Mouse (Mus musculus): Measurements from ENCODE around the gene Ncoa1.

Ncoa1 gene

DNA sequence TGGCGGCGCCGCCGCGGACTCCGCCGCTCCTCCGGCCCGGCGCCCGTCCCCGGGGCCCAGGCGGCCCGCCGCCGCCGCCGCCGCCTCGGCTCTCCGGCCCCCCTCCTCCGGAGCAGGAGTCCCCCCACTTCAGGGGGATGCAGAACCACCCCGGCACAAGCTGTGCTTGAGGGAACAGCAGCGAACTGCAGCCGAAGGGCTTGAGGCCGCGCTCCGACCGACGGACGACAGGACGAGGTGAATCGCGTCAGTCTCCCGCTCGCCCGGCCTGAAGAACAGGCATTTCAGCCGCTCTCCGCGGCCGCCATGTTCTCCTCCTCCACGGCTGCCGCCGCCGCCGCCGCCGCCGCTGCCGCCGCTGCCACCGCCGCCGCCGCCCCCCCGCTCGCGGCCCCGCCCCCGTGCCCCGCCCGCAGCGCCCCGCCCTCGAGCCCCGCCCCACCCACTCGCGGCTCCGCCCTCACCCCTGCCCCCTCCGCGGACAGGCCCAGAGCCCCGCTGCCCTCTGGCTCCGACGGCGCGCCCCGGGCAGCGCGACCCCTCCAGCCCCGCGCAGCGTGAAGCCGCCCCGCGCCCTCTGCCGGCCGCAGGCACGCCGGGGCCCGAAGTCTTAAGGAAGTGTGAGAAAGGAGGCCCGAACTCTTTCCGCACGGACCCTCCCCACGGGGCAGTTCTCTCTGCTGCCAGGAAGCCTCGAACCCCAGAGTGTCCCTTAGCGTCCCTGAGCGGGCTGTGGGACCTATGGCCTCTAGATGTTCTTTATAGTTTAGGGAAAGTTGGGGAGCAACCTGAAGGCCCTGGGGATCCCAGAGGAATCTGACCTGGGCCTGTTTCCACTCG is at the start of gene Ncoa1:
Gene Ncoa1, minus strand, starts transcription at position 351 of the 840 bp plus-strand sequence.
- DNase-seq (ENCODE audit: low spot score in 2 of 2): peak; percentile 43 to 73

DNA sequence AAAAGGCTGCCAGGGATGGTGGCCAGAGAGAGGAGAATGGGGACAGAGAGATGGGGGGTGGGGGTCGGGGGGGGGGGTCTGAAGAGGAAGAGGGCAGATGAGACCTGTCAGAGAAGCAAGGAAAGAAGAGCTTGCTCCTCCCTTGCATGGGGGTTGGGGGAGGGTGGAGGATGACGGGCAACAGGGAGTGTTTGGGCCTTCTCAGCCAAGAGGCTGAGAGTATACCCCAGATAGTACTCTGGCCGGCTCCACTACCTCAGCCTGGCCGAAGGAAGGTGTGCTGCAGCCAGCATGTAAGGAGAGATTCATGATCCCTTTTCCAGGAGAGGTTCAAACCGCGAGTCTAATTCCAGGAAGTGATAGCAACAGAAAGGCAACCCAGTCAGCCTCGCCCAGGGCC is 47.6 kb upstream of the Ncoa1 start:
- no peak for DNase-seq (ENCODE audit: low spot score in 2 of 2)

DNA sequence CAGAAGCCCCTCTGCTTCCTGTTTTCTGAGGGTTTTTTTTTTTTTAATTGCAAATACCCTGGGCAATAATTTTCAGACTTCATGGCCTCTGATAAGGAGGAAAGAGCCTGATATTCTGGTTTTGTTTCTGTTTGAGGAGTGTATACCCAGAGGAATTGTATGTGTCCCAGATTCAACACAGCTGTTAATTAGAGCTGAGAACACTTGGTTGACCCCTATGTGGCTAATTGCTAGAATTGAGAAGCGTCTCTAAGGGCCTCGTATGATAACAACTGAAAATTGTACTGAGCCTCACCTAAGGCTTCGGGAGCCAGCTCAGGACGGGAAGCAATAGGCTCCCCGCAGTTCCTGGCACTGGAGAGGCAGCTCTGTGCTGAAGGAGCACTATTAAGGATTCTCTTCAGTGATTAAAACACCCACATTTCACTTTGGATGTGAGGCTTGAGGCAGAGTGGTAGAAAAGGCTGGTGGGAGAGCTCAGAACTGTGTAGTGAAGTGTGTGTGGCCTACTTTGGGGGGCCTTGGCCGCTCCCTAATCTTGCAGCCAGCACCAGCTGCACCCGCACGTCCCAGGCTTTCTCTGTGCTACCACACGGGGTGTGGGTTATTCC is 46.8 kb upstream of the Ncoa1 start:
- no peak for DNase-seq (ENCODE audit: low spot score in 2 of 2)

DNA sequence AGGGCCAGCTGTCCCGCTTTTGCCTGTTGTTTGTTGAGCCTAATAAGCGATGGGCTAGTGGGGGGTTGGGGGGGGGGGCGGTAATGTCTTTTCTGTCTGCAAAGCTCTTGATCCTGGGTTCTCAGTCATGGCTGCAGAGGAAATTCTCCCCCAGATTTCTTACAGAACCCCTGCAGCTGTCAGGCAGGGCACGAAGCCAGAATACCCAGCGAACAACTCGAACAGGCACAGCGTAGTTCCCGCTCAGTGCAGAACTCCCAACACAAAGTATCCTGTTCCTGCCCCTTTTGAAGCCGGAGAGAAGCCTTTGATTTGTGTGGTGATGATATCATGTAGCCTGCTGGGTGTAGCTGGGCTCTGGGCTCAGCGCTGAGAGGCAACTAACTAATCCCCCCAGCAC is 46.2 kb upstream of the Ncoa1 start:
- DNase-seq (ENCODE audit: low spot score in 2 of 2): peak; percentile 31 to 73

DNA sequence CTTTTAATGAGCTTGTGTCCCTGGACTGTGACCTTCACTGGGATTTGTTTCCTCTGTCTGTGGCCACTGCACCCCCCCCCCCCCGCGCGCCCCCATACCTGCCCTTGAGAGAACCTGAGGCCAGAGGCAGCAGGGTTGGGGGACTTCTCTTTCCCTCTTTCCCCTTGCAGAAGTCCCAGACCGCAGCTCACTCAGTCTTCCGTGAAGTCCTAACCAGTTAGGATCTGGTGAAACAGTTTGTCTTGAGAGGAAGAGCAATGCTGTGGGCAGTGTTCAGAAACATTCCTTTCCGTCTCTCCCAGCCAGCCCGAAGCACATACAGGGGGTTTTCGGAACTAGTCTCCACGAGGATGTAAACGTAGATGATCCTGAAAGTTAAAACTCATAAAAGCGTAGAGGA is 42.0 kb upstream of the Ncoa1 start:
- no peak for DNase-seq (ENCODE audit: low spot score in 2 of 2)

DNA sequence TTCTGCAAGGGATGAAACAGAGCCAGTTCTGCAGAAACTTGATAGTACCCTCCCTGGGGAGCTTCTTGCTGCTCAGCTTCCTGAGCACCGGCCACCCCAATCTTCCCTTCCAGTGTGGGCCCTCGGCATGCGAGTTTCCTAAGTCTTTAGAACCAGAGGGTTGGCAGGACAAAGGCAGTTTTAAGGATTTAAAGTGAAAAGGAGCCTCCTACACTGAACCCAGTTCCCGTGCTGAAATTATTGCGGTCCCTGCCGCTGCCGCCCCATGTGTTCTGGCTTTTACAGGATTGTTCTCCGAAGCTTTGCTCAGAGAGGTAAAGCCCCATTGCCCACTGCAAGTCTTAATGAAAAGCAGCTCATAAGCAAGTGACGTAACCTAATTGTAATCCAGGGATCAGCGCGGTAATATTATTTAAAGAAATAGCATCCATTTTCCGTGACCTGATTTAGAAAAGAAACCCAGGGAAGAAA is 32.6 kb upstream of the Ncoa1 start:
- DNase-seq (ENCODE audit: low spot score in 2 of 2): no peak

DNA sequence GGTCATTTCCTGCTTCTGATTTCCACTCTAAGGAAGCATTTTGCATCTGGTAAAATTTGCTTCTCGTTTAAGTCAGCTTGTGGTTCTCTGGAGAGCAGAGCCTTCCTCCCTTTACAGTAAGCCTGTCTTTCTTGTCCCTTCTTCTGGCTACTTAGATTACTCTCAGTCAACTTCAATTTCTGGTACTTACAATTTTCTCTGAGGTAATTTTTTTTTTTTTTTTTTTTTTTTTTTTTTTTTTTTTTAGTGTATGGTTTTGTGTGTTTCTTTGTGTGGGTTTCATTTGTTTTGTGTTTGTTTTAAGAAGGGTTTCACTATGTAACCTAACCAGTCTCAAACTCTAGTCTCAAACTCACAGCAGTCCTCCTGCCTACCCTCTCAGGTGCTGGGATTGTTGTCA is 31.2 kb upstream of the Ncoa1 start:
- no peak for DNase-seq (ENCODE audit: low spot score in 2 of 2)

DNA sequence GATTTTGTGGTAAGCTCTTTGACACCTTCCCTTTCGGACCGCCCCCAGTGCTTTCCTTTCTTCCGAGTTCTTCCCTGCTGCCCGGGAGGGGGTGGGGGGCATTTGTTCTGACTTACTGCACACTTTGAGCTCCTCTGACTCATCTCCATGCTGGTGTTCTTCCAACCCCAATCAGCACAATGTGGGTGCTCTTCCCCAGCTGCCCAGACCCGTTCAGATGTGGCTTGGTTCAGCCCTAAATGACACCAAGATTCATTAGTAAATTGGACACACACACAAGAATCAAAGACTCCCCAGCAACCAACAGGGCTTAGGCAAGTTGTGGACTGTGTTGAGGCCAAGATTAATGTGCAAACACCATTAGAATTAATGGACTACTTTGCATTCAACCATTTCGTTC is 30.5 kb upstream of the Ncoa1 start:
- DNase-seq (ENCODE audit: low spot score in 2 of 2): peak in 1 of 2 experiments; percentile 25

DNA sequence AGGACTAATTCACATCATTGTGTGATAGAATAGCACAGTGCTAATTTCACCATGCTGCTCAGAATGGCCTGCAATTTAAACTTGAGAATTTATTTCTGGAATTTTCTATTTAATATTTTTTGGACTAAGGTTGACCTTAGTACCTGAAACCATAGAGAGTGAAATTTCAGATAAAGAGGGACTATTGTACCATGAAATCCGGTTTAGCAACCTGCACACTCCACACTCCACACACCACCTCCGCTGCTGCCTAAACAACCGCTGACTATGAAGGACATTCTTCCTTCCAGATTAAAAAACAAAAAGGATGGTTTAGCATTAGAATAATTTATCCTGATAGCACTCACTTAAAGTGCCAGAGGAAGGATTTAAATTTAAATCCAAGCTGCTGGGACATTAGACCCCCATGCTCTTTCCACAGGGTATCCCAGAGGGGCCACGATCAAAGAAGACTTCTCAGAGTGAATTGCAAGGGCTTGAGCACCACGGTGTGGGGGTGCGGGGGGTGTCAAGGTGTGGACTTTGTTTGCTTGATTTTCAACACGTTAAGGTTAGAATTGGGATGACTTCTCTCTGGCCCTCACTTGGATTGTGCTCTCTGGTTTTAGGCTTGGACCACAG is 29.9 kb upstream of the Ncoa1 start:
- DNase-seq (ENCODE audit: low spot score in 2 of 2): no peak

DNA sequence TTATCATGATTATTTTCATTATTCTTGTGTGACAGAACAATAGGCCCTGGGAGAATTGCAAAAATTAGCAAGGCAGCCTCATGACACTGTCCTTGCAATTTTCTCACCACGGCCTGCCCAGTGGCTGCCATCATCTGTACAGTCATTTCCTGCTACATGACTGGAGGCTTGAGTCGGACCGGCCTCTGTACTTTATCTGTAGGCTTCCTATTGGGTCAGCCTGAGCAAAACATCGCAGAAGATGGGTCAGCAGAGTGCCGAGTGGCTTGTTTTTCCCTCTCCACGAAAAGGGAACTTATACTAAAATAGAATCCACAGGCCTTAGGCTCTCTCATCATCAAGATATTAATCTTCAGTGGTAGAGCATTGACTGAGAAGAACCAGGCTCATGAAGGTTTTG is 28.3 kb upstream of the Ncoa1 start:
- no peak for DNase-seq (ENCODE audit: low spot score in 2 of 2)

DNA sequence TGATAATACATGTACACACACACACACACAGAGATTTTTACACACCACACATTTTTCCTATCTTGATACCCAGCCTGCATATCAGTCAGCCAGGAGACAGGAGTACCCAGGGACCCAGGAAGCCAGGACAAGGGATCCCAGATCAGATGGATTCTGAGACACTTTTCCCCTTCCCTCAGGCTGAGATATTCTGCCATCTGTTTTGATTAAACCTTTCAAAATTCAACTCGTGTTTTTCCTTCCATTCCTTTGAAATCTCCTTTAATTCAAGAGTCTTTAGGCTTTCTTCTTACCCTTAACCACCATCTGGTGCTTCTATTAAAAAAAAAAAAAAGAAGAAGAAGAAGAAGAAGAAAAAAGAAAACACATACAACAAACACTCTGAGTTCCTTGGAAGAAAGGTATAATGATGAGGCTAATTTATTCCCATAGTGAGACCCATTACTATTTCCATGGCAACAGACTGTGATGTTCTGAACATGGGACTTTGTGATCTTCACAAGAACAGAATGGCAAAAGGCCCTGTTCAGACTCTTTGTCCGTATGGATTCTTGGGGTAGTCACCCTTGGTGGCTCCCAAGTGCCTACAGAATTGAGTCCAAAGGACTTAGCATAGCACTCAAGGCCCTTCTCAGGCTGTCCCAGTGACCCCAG is 26.8 kb upstream of the Ncoa1 start:
- no peak for DNase-seq (ENCODE audit: low spot score in 2 of 2)

DNA sequence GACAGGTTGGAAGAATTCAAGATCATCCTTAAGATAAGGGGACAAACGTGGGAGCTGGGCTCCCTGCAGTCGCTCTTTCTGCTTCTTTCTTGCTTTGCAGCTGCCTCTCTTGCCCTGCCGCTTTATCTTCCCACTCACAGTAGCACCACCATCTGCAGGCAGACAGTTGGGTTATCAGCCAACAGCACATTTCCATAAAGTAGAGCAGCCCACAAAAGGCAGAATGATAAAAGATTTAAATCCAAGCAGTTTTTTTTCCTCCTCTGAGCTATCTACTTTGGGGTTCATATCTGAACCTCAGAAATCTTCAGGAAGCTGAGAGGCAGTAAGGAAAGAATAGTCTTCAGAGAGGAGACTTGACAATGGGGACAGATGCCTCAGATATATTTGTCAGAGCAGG is 24.9 kb upstream of the Ncoa1 start:
- DNase-seq (ENCODE audit: low spot score in 2 of 2): no peak

DNA sequence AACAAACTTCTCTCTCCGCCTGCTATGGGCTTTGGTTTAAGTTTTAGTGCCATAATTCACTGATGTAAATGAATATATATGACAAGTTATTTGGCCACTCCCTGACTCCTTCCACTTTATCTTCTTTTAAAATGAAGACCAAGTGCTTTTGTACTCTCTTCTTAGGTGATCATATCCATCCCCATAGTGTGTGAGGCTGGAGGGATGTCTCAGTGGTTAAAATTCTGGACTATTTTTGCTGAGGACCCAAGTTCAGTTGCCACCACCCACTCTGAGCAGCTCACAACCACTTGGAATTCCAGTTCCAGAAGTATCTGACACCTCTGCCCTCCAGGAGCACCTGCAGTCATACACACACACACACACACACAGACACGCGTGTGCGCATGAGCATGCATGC is 23.5 kb upstream of the Ncoa1 start:
- DNase-seq (ENCODE audit: low spot score in 2 of 2): no peak

DNA sequence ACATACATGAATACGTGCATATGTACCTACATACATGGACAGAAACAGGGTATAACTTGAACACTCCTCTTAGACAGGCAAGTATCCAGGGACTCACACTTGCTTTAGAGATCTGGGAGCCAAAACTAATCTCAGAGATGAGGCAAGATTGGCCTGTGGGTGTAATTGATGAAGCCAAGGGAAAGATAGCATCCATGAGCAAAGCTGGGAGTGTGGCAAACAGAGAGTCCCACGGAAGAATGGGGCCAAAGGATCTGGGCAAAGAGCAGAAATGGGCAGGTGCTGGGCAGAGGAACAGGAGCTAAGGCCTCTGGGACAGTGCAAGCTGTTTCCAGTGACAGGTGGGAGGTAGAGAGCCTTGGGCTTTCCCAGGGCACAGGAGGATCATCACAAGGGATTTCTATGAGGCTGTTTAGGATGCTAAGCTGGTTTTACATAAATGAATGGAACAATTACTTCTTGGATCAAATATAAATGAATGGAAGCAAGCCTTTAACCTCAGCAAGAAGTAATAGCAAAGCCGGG is 22.7 kb upstream of the Ncoa1 start:
- DNase-seq (ENCODE audit: low spot score in 2 of 2): no peak

DNA sequence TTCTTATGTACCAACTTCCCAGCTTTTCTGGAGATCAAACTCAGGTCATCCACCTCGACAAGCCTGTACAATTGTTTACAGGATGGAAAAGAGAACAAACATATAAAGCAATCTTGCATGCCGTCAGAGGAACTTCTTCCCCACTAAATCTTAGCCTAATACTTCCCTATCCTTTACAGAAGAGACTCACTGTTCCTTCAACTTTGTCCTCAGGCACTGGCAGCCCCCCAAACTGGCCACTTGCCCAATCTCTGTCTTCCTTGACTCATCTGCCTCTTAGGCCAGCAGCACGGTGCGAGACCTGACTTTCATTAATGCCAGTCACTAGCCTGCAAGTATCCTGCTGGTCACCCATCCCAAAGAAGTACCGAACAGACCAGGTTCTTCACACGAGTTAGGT is 11.4 kb upstream of the Ncoa1 start:
- DNase-seq (ENCODE audit: low spot score in 2 of 2): peak in 1 of 2 experiments; percentile 50

DNA sequence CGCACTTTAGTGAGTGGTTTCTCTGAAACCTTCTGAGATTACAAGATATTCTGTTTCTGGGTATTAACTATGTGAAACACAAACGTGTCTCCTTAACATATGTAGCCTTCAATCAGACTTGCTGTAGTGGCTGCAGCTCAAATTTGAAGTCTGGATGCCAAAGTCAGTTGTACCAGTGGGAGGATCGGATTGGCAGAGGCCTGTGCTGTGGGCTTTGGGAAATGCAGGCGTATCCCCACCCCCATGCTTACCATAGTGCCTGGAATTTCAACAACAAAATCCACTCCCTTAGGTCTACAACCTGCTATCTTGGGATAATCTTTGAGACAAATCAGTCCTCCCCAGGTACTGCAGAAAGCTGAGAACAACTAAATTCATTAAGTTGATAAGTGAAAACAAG is 6.4 kb upstream of the Ncoa1 start:
- DNase-seq (ENCODE audit: low spot score in 2 of 2): no peak

DNA sequence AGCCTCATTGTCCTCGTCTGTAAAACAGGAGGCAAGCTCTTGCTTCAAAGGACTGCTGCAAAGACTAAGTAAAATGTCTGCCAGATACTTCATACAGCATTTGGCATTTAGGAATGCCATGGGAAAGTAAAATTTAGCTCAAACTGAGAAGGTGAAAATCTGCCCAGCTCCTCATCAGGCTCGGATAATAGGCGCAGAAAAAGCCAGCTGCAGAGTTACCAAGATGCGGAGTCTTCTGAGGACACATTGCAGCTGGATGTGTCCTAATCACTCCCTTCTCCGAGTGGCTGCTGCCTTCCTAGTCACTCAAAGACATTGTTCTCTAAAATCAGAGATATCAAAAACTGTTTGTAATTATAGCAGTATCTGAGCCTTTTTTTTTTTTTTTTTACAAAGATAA is 4.7 kb upstream of the Ncoa1 start:
- DNase-seq (ENCODE audit: low spot score in 2 of 2): no peak

DNA sequence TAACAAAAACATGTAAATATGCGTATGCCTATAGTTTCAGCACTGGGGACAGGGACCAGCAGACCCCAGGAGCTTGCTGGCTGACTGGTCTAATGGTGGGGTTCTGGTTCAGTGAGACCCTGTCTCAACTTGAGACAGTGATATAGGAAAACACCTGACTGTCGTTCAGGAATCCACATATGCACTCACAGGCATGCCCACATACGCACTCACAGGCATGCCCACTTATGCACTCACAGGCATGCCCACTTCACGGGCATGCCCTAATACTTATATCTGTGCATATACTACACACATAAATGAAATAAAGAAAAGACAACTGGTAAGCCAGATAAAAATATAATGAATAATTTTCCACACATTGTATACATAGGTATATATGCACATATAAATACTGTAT is 3.3 kb upstream of the Ncoa1 start:
- no peak for DNase-seq (ENCODE audit: low spot score in 2 of 2)

DNA sequence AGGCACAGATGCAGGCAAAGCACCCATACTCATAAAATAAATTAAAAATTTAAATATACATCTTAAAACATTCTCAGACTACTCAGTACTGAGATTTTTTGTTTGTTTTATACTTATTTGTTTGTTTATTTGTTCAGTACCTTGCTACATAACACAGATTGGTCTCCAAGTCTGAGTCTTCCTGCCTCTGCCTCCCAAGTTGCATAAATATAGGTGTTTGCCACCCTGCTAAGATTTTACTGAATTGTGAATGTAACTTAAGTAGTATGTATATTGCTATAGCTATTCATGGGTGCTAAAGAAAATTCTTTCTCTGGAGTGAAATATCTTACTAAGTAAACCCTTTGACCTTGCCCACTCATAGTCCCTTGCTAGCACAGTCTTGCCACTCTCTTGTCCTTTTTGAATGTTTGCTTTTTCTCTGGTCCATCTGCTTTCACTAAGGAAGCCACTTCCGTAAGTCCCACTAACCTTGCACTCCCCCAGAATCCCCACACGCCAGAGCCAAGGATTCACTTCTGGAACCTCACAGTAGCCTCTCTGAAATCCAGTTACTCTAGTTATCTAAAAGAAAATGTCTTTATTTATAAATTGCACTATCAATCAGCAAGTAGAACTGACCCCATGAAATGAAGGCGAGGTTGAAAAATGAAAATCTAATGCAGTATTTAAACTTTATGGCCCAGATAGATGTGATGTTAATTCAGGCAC is 2.3 kb upstream of the Ncoa1 start:
- DNase-seq (ENCODE audit: low spot score in 2 of 2): no peak

DNA sequence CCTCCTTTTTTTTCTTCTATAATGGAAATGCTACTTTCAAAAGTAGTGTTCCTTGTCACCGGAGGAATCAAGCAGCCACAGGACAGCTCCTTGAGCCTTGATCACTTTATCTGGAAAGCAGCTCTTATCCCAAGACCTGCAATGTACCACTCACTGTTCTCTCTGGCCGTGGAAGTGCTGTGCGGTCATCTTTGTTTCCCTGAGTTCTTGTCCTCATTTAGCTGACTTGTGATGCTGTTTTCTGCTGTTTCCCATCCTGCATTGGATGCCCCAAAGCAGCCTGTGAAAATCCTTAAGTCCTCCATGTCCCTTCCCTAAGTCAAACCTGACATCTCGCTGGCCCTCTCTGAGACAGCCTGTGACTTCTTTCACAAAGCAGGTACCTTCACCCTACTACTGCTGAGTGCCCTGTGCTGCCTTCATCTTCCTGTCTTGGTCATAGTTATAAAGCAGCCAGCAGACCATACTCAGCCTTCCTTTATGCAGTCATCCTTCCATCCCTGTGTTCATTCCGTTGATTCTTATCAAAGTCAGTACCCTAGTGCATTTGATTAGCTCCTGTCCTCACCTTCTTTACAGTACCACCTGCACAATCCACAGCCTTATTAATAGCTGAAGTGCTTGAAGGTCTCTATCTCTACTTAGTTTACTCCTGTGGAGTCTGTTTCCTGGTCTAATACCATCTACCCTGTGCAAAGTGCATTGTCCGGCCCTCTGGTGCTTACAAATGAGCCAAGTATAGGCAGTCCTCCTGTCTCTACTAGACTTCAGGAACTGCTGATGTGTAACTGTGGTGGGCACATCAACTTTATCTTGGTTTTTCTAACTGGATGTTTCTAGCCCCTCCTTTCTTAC is 1.2 kb upstream of the Ncoa1 start:
- DNase-seq (ENCODE audit: low spot score in 2 of 2): no peak

All from cerebellum, postnatal 4 days (tissue).